Mouse (Mus musculus): ENCODE data around the gene Nlrp5.
"Not testable (repeated sequence)": the region's sequence is repeated elsewhere in the genome, so short reads cannot be mapped to it uniquely, and the experiment has no call there.

DNA sequence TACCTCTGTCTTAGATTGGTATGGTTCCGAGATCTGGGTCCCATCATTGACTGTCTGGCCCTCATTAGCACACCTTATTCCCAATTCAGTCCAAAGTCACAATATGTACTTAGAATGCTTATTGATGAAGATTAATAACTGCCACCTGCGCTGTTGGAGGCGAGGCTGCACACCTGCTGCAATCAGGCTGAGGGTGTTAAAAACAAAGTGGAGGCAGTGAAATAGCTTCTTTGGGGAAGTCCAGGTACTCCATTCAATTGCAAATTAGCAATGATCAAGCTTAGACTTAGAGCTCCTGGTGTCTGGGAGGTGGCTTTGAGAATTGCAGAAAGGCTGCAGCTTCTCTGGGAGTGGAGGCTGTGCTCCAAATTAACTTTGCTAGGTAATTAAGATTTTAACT is 85.1 kb downstream of the Nlrp5 start:
- TF ChIP-seq ZNF384 (IDR thresholded peaks at IDR 0.05; ENCODE audit: low read depth, low read length); MAFK (IDR thresholded peaks at IDR 0.05; ENCODE audit: insufficient read depth, low read depth, low read length); CHD2 (IDR thresholded peaks at IDR 0.05; ENCODE audit: low read depth, low read length); ZC3H11A (IDR thresholded peaks at IDR 0.05; ENCODE audit: borderline replicate concordance, low read depth, low read length): not testable (repeated sequence)
